Mouse (Mus musculus) gonadal fat pad, adult 2 months (tissue): ENCODE data around the gene Dusp12. TPM values are rescaled to one million over a fixed set of nuclear protein-coding genes. Genes with fewer than 3 reads are reported as not detected.

ENCODE experiments used
- DNase-seq: peaks from one replicate; pipeline ENCODE4 v3.0.0-alpha.2; 2012; ENCODE audit warnings: low read depth
- polyA plus RNA-seq: library from polyadenylated mRNA; depleted of rRNA; stranded (reverse); fragments of >200 nt; gene quantifications from 2 replicates; pipeline ENCODE4 v1.2.3, GENCODE M21; 2012; rRNA removed

Gene Dusp12
- 15.6 and 15.9 TPM in 2 replicates for polyA plus RNA-seq

DNA sequence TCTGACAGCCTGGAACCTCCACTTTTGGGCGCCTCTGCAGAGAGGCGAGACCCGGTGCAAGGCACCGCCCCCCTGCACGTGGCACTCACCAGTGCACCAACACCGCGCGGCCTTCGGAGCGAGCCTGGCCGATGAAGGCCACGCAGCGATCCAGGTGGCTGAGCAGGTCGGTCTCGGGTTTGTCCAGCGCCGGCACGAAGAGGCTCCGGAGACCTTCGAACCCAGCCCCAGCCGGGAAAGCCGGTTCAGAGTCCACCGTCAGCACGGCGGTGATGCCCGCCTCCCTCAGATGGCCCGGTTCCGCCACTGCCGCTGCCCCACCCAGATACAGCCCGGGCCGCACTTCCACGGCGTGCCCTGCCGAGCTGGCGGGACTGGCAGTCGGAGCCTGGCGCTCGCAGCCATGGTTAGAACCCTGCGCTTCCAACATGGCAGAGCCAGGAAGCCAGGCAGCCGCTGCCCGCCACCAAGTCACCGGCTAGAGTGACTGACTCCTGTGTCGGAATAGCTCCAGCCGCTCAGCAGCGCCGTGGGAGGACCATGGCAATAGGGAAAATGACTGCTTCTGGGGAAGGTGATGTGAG is at the start of gene Dusp12, which contains the start of gene Gm26620:
TSS of gene Dusp12 (minus strand) at position 563 of the 584 bp plus-strand sequence.
TSS of gene Gm26620 (plus strand) at position 88 of the 584 bp plus-strand sequence.
- peak; percentile 40 for DNase-seq

DNA sequence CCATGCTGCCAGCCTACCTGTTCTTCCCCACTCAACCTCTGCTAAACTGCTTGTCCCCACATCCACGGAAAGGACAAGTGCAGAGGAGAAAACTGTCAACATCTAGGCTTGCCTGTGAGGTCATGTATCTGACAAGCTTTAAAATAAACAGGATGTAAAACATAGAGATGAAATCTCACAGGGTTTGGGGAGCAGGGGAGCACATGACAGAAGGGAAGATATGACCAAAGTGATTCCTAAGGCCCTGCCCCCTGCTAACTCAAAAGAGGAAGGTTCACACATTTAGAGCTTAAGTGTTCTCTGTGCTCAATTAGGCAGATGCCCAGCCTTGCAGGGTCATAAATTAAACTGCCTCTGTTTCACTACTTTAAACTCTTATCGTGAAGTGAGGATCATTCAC is 49.0 kb upstream of the Dusp12 start:
- no peak for DNase-seq

DNA sequence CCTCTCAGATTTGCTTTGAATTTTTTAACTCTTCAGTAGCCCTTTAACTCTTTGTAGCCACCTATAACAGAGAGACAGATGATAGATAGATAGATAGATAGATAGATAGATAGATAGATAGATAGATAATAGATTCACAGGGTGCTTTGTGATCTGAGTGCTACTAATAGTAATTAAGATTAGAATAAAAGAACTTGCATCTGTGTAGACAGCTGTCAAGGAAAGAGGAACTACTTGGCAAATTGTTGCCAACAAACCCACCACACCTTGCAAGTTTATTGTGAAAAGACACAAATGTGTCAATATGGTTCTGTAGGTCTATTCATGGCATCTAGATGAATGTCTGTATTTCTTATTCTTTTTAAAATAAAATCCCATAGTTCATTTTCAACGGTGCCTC is 48.6 kb upstream of the Dusp12 start:
- DNase-seq = no peak

DNA sequence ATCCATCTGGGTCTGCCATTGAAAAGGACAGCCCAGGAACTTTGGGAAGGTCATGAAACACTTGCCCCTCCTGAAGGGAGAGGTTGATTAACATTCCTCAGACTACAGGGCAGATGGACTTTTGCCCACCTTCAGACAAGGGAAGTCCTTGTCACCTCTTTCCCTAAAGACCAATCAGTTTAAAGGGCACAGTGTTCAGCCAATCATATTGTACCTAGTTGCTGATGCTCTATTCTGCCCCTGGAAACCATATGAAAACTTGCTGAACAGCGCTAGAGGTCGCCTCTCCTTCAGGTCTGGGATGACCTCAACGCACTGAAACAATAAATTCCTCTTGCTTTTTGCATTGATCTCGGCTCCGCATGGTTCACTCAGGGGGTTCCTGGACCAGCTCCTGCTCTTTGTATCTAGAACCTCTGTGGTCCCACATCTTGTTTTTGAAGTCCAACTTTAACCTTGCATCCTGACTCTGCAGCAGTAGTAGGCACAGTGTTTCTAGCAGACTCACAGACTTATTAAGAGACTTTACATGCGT is 48.1 kb upstream of the Dusp12 start:
- no peak for DNase-seq

DNA sequence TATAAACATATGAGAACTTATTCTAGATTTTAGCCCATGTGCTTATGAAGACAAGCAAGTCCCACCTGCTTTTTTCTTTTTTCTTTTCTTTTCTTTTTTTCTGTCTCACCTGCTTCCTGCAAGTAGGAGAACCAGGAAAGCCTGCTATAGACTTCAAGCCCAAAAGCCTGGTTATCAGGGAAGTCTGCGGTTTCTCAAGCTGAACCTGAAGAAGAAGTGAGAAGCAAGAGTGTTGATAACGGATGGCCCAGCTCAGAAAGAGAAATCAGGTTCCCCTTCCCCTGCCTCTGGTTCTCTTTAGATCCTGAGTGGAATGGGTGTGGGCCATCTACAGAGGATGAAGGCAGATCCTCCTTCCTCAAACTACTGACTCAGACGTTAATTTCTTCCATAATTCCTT is 46.7 kb upstream of the Dusp12 start:
- no peak for DNase-seq

DNA sequence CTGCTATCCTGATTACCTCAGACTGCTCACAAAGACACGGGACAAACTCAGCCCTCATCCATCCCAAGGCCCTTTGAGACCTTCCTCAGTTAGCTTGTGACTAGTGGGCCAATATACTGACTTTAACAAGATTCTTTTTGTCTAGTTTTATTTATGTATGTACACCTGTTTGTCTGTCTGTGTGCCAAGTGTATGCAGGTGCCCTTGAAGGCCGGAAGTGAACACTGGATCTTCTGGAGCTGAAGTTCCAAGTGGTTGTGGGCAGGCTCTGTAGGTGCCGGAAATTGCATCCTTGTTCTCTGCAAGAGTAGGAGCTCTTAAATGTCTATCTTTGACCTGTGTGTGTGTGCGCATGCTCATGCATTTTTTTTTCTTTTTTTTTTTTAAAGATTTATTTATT is 43.9 kb upstream of the Dusp12 start:
- no peak for DNase-seq

DNA sequence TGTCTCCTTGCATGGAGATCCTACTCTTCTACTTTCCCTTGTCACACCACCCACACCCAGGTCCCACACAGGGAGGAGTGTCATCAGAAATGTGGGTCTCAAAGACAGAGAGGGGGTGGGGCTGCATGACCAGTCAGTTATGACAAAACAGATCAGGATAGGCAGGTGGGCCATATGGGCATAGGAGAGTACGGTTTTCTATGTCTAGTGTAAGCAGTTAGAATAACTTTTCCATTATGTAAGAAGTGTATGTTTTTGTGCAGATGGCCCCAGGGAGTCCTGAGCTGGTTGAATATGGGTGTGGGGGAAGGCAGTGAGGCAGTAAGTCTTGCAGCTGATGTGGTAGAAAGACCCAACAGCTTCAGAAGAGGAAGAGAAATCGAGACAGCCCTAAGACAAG is 43.1 kb upstream of the Dusp12 start:
- DNase-seq = no peak

DNA sequence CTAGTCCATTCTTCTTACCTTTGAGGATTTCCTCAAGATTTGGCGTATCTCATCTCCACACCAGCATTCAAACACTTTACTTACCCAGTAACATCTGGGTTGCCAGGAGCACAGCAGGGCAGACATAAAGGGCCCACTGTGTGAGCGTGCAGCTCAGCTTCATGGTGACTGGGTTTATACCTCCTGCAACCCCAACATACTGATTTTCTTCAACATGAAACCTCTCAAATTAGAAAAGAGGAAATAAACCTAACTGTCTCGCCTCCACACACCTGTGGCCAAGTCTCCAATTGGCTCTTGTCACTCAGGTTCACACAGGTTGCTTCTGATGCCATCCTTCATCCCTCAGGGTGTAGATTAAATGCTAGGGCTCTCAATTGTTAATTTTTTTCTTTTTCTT is 42.0 kb upstream of the Dusp12 start, which contains the start of gene Fcrla:
TSS of gene Fcrla (minus strand) at position 206 of the 400 bp plus-strand sequence.
- DNase-seq = no peak

DNA sequence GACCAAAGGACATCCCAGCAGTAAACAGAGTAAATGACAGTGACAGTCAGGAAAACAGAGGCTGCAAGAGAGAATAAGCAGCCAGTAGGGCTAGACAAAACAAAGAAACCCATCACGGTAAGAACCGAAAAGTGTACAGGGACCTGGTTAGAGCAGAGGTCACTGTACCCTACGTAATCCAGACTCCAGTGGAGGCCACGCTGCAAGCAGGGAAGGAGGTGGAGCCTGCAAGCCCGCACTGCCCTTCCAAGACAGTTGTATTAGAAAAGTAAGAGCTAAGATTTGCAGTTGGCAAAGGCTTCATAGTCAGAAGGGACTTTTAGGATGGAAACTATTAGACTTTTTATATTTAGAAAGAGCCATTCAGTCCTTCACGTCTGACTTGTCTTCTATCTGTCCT is 41.6 kb upstream of the Dusp12 start:
- no peak for DNase-seq

DNA sequence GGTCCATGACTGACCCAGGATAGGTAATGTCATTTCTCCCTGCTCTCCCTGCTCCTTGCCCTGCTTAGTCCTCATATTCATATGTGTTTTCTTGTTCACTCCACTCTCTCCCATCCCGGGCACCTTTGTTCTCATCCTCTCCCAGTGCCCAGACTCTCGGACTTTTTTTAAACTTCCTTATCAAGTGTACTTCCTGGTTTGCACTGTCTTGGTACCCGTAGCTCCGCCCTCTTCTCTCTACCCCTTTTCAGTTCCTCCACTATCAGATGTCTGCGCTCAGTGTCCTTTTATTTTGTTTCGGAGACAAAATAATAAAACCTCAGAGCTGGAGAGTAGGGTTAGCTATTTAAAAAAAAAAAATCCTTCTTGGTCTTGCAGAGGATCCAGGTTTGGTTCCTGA is 39.1 kb upstream of the Dusp12 start:
- DNase-seq = no peak

DNA sequence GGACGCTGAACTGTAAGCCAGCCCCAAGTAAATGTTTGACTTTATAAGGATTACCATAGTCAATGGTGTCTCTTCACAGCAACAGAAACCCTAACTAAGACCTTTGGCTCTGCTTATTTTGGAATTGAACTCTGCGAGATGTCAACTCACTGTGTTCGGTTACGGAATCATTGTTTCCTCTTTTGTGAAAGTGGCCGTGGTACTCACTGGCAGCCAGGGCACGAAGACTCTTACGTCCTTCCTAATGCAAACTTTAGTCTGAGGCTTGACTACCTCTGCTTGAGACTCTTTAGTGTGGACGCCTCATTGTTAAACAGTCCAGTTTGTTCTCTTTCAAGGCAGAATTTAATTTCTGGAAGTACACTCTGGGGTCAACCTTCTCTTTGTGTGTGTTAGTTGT is 34.0 kb upstream of the Dusp12 start:
- DNase-seq = no peak

DNA sequence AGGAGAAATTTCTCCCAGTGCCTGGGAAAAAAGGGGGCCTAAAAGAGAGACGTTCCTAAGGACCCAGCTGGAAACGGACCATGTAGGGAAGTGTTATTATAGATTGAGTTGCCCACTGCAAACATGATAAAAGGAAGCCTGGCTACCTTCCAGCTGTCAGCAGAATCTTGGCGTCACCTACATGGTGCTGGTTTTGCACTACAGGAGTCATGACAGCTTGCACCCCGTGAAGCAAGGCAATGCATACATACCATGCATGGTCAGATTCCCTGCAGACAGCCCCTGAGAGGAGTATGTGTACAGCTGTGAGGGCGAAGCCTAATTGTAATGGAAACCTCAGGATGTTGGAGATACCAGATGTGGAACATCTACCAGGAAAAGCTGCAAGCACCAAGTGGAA is 30.3 kb upstream of the Dusp12 start:
- DNase-seq = no peak

DNA sequence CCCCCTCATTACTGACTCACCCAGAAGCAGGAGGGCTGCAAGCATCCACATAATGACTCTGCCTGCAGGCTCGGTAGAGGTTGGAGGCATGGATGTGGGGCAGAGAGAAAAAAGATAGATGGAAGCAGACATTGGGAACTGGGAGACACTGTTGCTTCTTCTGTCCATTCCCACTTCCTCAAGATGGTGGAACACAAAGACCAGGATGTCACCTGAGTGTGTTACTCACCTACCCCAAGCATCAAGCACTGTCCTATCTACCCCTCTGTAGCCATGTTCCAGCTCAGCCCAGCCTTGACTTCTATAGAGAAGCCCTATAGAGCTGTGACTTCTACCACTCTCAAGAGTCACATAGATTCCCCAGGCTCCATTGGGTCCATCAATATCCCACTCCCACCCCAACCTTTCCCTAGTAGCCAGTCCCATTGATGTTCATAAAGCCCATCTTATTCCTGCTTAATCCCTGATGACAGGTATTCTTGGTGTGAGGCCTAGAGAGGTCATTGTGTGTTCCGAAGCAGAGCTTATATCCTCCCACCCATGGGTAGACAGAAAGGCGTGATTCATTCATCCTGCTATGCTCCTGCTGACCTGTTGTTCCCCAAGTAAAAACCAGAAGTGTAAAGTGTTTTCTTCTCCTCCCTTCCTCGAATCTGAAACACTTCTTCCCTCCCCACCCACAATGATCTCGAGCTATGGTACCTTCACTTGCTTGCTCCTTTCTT is 27.7 kb upstream of the Dusp12 start, which contains the start of gene Fcrlb:
TSS of gene Fcrlb (minus strand) at position 51 of the 725 bp plus-strand sequence.
- DNase-seq = no peak

DNA sequence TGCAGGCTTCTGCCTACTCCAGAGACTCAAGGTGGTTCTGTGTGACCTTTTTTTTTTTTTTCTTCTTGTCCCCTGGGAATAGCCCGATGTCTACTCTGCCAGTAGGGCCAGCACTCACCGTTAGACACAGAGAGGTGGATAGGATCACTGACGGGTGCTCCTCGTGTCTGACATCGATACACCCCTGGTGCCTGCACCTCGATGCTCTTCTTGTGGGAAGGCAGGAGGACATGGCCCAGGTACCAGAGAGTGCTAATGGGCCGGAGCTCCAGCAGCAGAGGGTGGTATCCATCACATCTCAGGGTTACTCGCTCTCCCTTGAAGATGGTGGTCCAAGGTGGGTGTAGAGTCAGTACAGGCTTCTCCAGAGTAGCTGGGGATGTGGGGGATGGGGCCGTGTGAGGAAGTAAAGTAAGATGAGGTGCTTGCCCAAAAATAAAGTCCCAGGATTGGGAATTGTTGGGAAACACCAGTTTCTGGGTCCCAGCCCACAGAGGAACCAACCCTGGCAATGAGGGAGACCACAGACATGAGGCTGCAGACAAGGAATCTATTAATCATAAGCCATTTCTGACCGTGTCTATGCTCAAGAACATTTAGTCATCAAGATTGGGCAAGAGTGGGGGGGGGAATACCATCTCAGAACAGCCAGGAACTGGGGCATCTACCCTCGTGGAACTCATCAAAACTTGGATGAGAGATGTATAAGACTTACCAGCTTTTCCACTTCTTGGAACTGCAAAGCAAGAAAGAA is 26.7 kb upstream of the Dusp12 start:
- DNase-seq = no peak

DNA sequence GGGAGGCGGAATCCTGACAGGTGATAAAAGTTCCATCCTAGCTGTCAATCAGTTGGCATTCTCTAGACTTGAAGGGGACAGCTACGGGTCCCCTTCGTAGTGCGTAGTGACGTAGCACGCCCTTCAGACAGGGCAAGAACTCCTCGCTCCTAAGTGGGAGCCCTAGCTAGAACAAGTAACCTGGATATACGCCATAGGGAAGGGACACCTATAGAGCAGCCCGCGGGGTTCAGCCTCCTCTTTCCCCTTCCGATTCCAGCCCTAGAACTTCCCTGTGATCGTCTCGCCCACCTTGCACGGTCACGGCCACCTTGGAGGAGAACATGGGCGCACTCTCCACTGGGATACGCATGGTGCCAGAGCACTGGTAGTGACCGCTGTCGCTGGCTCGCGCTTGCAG is 23.0 kb upstream of the Dusp12 start:
- DNase-seq = no peak

DNA sequence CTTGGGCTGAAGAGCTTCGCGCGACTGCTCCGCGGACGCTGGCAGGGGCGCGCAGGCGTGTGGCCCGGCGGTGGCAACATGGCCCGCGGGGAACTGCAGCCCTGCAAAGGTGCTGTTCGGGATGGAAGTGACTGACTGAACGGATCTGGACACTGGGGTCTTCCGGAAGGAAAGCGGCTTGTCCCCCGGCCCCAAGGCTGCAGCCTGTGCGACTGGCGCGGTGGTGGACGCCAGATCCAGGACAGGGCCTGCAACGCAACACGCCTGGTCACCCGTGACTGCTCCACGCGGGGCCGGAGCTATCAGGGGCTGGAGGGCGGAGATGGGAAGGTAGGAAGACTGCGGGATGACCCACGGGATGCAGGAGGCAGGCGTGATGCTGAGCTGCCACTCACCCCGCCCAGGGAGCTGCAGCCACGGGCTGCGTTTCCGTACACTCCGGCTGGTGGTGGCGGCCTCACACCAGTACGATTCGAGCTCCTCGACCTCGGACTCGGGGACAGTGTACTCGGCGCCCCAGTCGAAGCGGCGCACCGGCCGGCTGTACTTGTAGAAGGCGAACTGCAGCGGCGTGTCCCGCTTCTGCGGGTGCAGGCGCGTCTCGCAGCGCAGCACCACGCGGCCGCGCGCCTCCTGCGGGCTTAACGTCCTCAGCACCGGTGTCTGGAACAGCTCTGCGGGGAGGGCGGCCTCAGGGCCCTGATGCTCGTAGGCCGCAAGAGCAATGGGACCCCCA is 22.3 kb upstream of the Dusp12 start:
- DNase-seq = no peak

DNA sequence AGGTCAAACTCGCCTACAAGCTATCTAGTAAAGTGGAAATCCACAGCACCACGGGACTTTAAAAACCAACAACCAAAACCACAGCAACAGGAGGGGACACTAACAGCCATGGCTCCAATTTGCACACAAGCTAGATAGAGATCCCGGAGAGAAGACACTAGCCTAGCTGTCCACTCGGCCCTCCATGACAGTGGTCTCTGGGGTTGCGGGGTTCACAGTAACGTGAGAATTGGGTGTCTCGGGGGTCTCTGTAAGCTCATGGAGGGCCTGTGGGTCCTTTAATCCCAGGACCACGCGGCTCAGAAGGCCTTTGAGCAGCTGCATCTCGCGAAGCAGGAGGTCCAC is 21.7 kb upstream of the Dusp12 start:
- no peak for DNase-seq

DNA sequence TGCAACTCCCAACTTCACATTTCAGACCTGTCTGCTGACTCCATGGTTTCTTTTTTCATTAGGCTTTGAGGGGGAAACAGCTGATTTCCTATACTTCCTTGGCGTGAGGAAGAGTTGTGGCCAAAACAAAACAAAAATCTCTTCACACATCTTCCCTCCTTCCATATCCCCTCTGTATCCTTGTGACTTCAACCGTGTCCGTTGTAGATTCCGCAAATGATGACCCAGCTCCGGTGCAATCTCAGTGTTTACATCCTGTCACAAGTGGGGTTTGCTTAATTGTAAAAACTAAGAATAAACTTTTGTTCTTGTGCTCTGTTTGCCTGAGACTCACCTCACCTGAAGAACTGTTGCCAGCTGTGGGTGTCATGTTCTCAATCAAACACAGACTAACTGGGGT is 18.1 kb upstream of the Dusp12 start:
- no peak for DNase-seq

DNA sequence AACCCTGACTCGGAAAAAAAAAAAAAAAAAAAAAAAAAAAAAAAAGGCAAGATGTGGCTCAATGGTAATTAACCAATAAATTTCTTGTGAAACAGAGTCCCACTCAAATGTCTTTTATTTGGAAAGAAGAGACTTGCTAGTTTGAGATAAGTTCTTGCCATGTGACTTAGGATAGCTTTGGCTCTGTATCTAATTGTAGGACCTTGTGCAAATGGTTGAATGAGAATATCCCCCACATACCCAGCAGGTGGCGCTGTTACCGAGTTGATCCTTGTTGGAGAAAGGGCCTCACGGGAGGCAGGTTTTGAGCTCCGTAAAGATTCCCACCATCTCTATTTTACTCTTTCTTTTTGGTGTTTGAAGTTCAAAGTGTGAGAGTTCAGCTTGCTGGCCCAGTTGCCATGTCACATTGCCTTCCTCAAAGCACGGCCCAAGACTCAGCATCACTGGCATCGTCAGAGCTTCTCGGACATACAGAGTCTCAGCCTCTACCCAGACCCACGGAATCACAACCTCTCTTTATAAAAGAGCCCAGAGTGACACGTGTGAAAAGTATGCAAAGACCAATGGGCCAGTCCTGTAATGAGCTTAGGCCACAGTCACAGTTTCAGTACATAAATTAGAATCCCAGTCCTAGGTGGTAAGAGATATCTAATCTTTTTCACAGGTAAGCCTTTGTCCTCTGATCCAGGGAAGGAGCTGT is 16.3 kb upstream of the Dusp12 start:
- no peak for DNase-seq

DNA sequence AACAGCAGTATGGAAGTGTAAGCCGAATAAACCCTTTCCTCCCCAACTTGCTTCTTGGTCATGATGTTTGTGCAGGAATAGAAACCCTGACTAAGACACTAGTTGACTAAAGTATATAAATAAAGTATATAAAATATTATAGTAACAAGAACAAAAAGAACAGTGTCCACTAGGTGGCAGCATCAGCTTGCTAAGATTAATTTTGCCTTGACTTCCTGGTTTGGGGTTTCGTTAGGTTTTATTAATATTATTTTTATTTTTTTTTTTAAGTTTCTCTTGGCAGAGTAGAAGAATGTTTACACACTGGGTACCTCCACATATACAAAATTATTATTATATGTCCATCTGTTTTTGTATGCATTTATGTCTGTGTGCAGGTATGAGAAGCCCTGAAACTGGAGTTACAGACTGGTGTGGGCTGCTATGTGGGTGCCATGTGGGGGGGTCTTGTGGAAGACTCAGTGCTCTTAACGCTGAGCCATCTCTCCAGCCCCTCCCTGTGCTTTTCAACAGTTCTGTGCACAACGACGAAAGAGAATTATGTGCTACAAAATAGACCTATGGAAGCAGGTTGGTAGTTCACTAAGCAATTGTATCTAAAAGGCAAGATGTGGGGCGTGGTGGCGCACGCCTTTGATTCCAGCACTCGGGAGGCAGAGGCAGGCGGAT is 15.6 kb upstream of the Dusp12 start:
- DNase-seq = no peak
